Mouse (Mus musculus): ENCODE measurements around the gene Adamtsl1. TPM values are rescaled to one million over a fixed set of nuclear protein-coding genes. Genes with fewer than 3 reads are reported as not detected.

Gene Adamtsl1
- polyA plus RNA-seq, 1 experiment from 2014 or later = 33.3 TPM

DNA sequence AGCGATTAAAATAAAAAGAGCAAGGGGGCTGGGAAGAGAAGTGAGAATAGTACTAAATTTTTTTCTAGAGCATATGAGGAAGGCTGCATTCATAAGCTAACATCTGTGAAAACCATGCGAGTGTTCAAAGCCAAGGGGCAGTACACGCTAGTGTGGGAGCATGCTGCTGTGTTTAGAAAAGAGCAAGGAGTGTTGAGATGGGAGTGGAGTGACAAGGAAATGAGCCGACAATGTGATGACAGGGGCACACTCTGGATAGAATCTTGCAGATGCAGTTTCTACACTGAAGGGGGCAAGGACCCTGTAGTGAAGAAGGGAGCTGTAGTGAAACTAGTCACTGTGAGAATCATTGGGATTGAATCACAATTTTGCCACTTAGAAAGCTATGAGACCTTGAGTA, 172.2 kb downstream of the Adamtsl1 start:
- Histone ChIP-seq H3K27me3 (ENCODE audit: control insufficient read depth, insufficient read depth, low read length) (no peaks in the 10 kb centered on the region), H3K4me1 (ENCODE audit: control insufficient read depth, insufficient read depth, low read length) (no peaks in the 10 kb centered on the region), H3K9me3 (ENCODE audit: control insufficient read depth, low read depth, low read length) (no peaks in the 10 kb centered on the region), H3K9ac (replicated peaks; ENCODE audit: low read depth, low read length) (no peak overlapping the region), H3K27ac (ENCODE audit: low read length) (no peak overlapping the region), H3K4me3 (ENCODE audit: low read depth, low read length) (no peak overlapping the region), H3K4me2 (replicated peaks; ENCODE audit: low read depth, low read length) (no peak overlapping the region), H3K36me3 (ENCODE audit: control insufficient read depth, insufficient read depth, low read length) (no peaks in the 10 kb centered on the region)
- no peak for ATAC-seq (ENCODE audit: insufficient number of reproducible peaks, insufficient read depth, low FRiP score, low read depth)
- WGBS = 62% methylated on average over 4 of the region's 4 CpGs

DNA sequence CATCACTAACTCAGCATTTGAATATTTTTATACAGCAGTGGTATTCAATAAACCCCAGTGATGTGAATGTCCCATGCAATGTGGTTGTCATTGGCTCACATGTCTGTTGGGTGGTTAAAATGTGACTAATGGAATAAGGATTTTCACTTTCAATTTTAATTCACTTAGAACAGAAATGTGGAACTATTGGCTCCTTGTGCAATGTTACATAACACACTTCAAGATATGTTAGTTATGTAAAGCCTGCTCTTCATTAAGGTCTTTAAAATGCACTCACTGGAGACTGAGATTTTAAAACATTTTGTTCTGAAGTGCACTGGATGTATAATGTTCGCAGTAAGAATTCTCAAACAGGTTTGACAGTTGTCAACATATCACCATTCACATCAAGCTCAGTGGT, 181.3 kb downstream of the Adamtsl1 start:
- H3K4me1 ChIP-seq (ENCODE audit: control insufficient read depth, insufficient read depth, low read length) = no peaks in the 10 kb centered on the region
- no peaks in the 10 kb centered on the region for H3K9me3 ChIP-seq (ENCODE audit: control insufficient read depth, low read depth, low read length)
- no peak overlapping the region for H3K9ac ChIP-seq (replicated peaks; ENCODE audit: low read depth, low read length)
- no peaks in the 10 kb centered on the region for H3K36me3 ChIP-seq (ENCODE audit: control insufficient read depth, insufficient read depth, low read length)
- no peak for ATAC-seq (ENCODE audit: insufficient number of reproducible peaks, insufficient read depth, low FRiP score, low read depth)
- no peak overlapping the region for H3K4me3 ChIP-seq (ENCODE audit: low read depth, low read length)
- H3K4me2 ChIP-seq (replicated peaks; ENCODE audit: low read depth, low read length) = no peak overlapping the region
- H3K27me3 ChIP-seq (ENCODE audit: control insufficient read depth, insufficient read depth, low read length) = no peaks in the 10 kb centered on the region
- no peak overlapping the region for H3K27ac ChIP-seq (ENCODE audit: low read length)
- 74% methylated on average over 1 of the region's 1 CpGs for WGBS

DNA sequence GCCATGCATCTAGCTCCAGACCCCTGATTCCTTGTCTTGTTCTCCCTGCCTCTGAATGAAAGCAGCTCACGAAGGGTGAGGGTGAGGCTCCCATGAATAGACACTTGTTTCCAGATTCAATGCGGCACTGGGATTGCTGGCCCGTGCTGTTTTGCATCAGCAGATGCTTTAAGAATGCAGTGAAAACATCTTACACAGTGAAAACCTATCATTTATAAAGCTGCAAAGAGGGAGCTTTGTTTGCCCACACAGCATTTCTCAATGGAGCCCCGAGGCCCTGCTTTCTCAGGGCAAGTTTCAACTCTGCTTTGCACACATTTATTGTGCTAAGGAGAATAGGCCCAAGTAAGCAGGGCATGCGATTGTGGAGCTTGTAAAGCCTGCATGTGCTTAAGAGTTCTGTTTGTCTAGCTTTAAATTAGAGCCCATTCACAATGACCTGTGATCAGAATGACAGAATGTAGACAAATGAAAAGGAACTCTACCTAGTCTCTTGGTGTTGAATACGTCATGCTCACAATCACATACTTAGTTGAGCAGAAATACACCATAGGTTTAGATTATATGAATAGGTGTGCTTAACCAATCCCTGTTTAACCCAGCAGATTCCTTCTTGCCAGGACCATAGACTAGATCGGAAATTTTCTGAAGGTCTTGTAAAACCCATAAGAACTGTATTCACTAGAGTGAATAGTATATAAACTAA, 193.5 kb downstream of the Adamtsl1 start:
- Histone ChIP-seq H3K27me3 (ENCODE audit: control insufficient read depth, insufficient read depth, low read length) (no peaks in the 10 kb centered on the region), H3K4me3 (ENCODE audit: low read depth, low read length) (no peak overlapping the region), H3K9me3 (ENCODE audit: control insufficient read depth, low read depth, low read length) (no peaks in the 10 kb centered on the region), H3K27ac (ENCODE audit: low read length) (no peak overlapping the region), H3K36me3 (ENCODE audit: control insufficient read depth, insufficient read depth, low read length) (no peaks in the 10 kb centered on the region), H3K9ac (replicated peaks; ENCODE audit: low read depth, low read length) (no peak overlapping the region), H3K4me2 (replicated peaks; ENCODE audit: low read depth, low read length) (no peak overlapping the region), H3K4me1 (ENCODE audit: control insufficient read depth, insufficient read depth, low read length) (no peaks in the 10 kb centered on the region)
- peak; percentile 46 for ATAC-seq (ENCODE audit: insufficient number of reproducible peaks, insufficient read depth, low FRiP score, low read depth)
- WGBS = 69% methylated on average over 7 of the region's 7 CpGs

DNA sequence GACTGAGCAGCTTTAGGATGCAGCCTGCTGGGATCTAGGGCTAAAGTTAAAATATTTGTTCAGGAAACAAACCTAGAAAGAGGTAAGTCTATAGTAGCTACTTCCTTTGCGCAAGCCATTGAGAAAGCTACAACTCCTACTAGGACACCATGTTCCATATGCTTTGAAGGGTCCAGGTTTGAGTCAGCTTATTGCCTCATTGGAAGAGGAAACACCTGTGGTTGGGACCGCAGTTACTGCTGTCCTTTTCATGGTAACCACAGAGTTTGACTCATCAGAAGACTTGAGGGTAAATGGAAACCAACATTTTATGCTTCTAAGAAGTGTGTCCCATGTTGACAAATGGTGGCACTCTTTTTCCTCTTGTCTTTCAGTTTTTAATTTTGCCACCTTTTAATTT, 195.7 kb downstream of the Adamtsl1 start:
- Histone ChIP-seq H3K9ac (replicated peaks; ENCODE audit: low read depth, low read length) (no peak overlapping the region), H3K27me3 (ENCODE audit: control insufficient read depth, insufficient read depth, low read length) (no peaks in the 10 kb centered on the region), H3K4me3 (ENCODE audit: low read depth, low read length) (no peak overlapping the region), H3K9me3 (ENCODE audit: control insufficient read depth, low read depth, low read length) (no peaks in the 10 kb centered on the region), H3K27ac (ENCODE audit: low read length) (no peak overlapping the region), H3K4me2 (replicated peaks; ENCODE audit: low read depth, low read length) (no peak overlapping the region), H3K4me1 (ENCODE audit: control insufficient read depth, insufficient read depth, low read length) (no peaks in the 10 kb centered on the region), H3K36me3 (ENCODE audit: control insufficient read depth, insufficient read depth, low read length) (no peaks in the 10 kb centered on the region)
- ATAC-seq (ENCODE audit: insufficient number of reproducible peaks, insufficient read depth, low FRiP score, low read depth) = no peak
- WGBS = 92% methylated on average over 2 of the region's 2 CpGs

DNA sequence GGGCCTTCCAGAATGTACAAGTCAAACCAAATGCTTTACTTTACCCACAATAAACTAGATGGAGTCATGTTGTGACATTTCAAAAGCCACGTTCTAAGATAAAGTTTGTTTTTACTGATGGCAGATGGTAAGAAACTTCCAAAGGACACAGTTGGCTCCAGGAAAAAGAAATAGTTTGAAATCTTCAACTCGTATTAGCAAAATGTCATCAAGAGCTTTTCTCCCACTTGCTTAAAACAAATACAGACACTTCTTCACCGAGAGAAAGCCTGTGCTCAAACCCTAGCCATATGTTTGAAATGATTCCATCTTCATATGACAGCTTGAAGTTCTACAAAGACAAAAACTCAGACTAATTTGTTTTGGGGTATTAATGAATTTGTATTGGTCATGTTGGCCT, 211.0 kb downstream of the Adamtsl1 start:
- Histone ChIP-seq H3K27me3 (ENCODE audit: control insufficient read depth, insufficient read depth, low read length) (no peaks in the 10 kb centered on the region), H3K9me3 (ENCODE audit: control insufficient read depth, low read depth, low read length) (no peaks in the 10 kb centered on the region), H3K36me3 (ENCODE audit: control insufficient read depth, insufficient read depth, low read length) (no peaks in the 10 kb centered on the region), H3K9ac (replicated peaks; ENCODE audit: low read depth, low read length) (no peak overlapping the region), H3K4me2 (replicated peaks; ENCODE audit: low read depth, low read length) (no peak overlapping the region), H3K27ac (ENCODE audit: low read length) (no peak overlapping the region), H3K4me1 (ENCODE audit: control insufficient read depth, insufficient read depth, low read length) (no peaks in the 10 kb centered on the region), H3K4me3 (ENCODE audit: low read depth, low read length) (no peak overlapping the region)
- ATAC-seq (ENCODE audit: insufficient number of reproducible peaks, insufficient read depth, low FRiP score, low read depth) = no peak
- WGBS = 42% methylated on average over 3 of the region's 3 CpGs

DNA sequence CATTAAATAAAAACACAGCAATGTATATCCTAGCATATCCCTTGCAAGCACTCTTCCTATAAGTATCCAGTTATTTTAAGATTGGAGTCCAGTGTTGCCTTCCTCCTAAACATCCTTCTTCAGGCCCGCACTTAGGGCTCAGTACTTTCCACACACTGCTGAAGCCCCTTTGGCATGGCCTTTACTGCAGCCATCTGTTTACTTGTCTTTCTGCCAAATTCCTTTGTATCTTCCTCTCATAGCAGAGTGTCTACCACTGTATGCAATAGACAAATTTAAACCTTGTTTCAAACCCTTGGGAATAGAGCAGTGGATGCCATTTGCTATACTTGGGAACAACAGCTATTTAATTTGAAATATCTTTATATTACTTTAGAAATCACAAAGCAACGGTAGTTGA, 213.8 kb downstream of the Adamtsl1 start:
- H3K4me3 ChIP-seq (ENCODE audit: low read depth, low read length) = no peak overlapping the region
- H3K4me1 ChIP-seq (ENCODE audit: control insufficient read depth, insufficient read depth, low read length) = no peaks in the 10 kb centered on the region
- H3K27ac ChIP-seq (ENCODE audit: low read length) = no peak overlapping the region
- no peaks in the 10 kb centered on the region for H3K27me3 ChIP-seq (ENCODE audit: control insufficient read depth, insufficient read depth, low read length)
- no peaks in the 10 kb centered on the region for H3K36me3 ChIP-seq (ENCODE audit: control insufficient read depth, insufficient read depth, low read length)
- H3K4me2 ChIP-seq (replicated peaks; ENCODE audit: low read depth, low read length) = no peak overlapping the region
- H3K9me3 ChIP-seq (ENCODE audit: control insufficient read depth, low read depth, low read length) = no peaks in the 10 kb centered on the region
- no peak for ATAC-seq (ENCODE audit: insufficient number of reproducible peaks, insufficient read depth, low FRiP score, low read depth)
- 73% methylated on average over 2 of the region's 2 CpGs for WGBS
- H3K9ac ChIP-seq (replicated peaks; ENCODE audit: low read depth, low read length) = no peak overlapping the region

DNA sequence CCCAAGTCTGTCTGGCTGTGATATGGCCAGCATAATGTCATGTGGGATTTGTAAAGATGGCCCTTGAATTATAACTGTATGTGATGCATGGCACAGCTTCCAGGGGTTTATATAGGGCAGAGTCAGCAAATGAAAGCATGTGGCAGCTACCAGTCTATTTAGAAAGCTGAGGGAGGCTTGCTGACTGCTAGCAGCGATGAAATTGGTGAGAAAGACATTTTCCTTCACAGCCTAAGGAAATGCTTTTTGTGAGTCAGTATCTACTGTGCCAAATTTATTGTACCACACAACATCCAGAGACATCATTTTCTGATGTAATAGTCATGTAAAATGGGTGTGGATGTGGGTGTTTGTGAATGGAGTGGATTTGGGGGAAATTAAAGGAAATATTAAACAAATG, 214.4 kb downstream of the Adamtsl1 start:
- no peak for ATAC-seq (ENCODE audit: insufficient number of reproducible peaks, insufficient read depth, low FRiP score, low read depth)
- WGBS = 77% methylated on average over 1 of the region's 1 CpGs
- no peak overlapping the region for H3K9ac ChIP-seq (replicated peaks; ENCODE audit: low read depth, low read length)

DNA sequence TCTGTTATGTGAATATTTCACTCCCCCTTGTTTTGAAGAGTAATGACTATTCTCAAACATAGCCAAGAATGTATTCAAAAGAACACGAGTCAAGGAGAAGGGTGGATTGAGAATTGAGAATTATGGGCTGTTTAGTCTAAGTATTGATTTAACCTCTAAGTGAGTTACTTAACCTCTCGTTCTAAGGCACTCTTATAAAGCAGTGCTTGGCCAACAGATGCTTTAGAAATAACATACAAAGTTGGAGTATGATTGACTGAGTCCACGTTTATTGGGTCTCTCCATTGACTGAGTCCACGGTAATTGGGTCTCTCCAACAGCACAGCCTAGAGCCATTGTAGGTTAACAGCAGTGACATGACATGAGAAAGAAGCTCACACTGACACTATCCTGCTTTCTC, 226.5 kb downstream of the Adamtsl1 start:
- Histone ChIP-seq H3K4me3 (ENCODE audit: low read depth, low read length) (no peak overlapping the region), H3K36me3 (ENCODE audit: control insufficient read depth, insufficient read depth, low read length) (no peaks in the 10 kb centered on the region), H3K4me2 (replicated peaks; ENCODE audit: low read depth, low read length) (no peak overlapping the region), H3K9me3 (ENCODE audit: control insufficient read depth, low read depth, low read length) (no peaks in the 10 kb centered on the region), H3K27me3 (ENCODE audit: control insufficient read depth, insufficient read depth, low read length) (no peaks in the 10 kb centered on the region), H3K4me1 (ENCODE audit: control insufficient read depth, insufficient read depth, low read length) (no peaks in the 10 kb centered on the region), H3K9ac (replicated peaks; ENCODE audit: low read depth, low read length) (no peak overlapping the region), H3K27ac (ENCODE audit: low read length) (no peak overlapping the region)
- 42% methylated on average over 4 of the region's 4 CpGs for WGBS
- ATAC-seq (ENCODE audit: insufficient number of reproducible peaks, insufficient read depth, low FRiP score, low read depth) = no peak

More for the DNA sequence above, 214.4 kb downstream of the Adamtsl1 start:
- no peaks in the 10 kb centered on the region for H3K36me3 ChIP-seq (ENCODE audit: control insufficient read depth, insufficient read depth, low read length)
- no peak overlapping the region for H3K27ac ChIP-seq (ENCODE audit: low read length)
- no peak overlapping the region for H3K4me3 ChIP-seq (ENCODE audit: low read depth, low read length)
- H3K4me2 ChIP-seq (replicated peaks; ENCODE audit: low read depth, low read length) = no peak overlapping the region
- no peaks in the 10 kb centered on the region for H3K9me3 ChIP-seq (ENCODE audit: control insufficient read depth, low read depth, low read length)
- no peaks in the 10 kb centered on the region for H3K27me3 ChIP-seq (ENCODE audit: control insufficient read depth, insufficient read depth, low read length)
- H3K4me1 ChIP-seq (ENCODE audit: control insufficient read depth, insufficient read depth, low read length) = no peaks in the 10 kb centered on the region

DNA sequence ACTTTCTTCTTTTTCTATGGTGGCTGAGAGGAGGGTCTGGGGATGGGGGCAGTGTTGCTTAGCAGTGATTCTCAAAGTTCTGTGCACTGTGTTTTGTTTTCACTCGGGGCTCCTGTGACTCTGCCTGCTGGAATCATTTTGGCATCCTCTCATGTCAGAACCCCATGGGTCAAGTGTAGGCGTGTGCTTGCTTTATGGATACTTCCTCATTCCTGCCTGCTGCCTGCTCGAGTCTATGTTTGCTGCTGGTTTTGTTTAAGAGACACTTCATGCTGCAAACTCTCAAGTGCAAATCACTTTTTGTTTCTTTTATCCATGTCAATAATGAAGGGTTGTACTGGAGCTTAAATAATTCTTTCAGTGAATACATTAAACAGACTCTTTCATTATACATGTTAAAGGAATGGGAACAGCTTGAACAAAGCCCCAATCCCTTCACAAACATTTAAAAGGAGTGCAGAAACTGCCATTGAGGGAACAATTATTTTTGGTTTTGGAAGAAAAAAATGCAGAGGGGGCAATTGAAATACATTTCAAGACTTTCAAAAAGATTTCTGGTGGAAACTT, 227.9 kb downstream of the Adamtsl1 start:
- no peaks in the 10 kb centered on the region for H3K27me3 ChIP-seq (ENCODE audit: control insufficient read depth, insufficient read depth, low read length)
- H3K9me3 ChIP-seq (ENCODE audit: control insufficient read depth, low read depth, low read length) = no peaks in the 10 kb centered on the region
- H3K4me3 ChIP-seq (ENCODE audit: low read depth, low read length) = no peak overlapping the region
- H3K27ac ChIP-seq (ENCODE audit: low read length) = no peak overlapping the region
- no peaks in the 10 kb centered on the region for H3K36me3 ChIP-seq (ENCODE audit: control insufficient read depth, insufficient read depth, low read length)
- 7% methylated on average over 3 of the region's 3 CpGs for WGBS
- ATAC-seq (ENCODE audit: insufficient number of reproducible peaks, insufficient read depth, low FRiP score, low read depth) = no peak
- H3K9ac ChIP-seq (replicated peaks; ENCODE audit: low read depth, low read length) = no peak overlapping the region
- no peaks in the 10 kb centered on the region for H3K4me1 ChIP-seq (ENCODE audit: control insufficient read depth, insufficient read depth, low read length)
- no peak overlapping the region for H3K4me2 ChIP-seq (replicated peaks; ENCODE audit: low read depth, low read length)
